Mouse (Mus musculus) ES-E14 (cell line): ENCODE measurements around the gene Mmp27.

Experiments used
- CHD2 ChIP-seq: IDR thresholded peaks from 2 replicates; pipeline ENCODE4 v1.6.1; 2014; ENCODE audit warnings: mild to moderate bottlenecking, low read depth, low read length, inconsistent platforms
- HCFC1 ChIP-seq: IDR thresholded peaks from 2 replicates; pipeline ENCODE4 v1.6.1; 2012; ENCODE audit warnings: low read length, inconsistent platforms, borderline replicate concordance; ENCODE audit not compliant: insufficient read depth
- MAFK ChIP-seq: IDR thresholded peaks from 2 replicates; pipeline ENCODE4 v1.6.1; 2014; ENCODE audit warnings: mild to moderate bottlenecking, low read depth, low read length, inconsistent platforms; ENCODE audit not compliant: insufficient read depth
- ZNF384 ChIP-seq: IDR thresholded peaks from 2 replicates; pipeline ENCODE4 v1.6.1; 2012; ENCODE audit warnings: low read depth, low read length, inconsistent platforms

GRCm38 (mm10) chr9:7567923-7568322 is 3.3 kb upstream of the Mmp27 start:
- no peak for TF ChIP-seq CHD2
- TF ChIP-seq MAFK: no peak
- no peak for TF ChIP-seq HCFC1
- TF ChIP-seq ZNF384: no peak
